Mouse (Mus musculus) heart, postnatal 36 days (tissue): ENCODE results near the gene Eef1akmt2. TPM values are rescaled to one million over a fixed set of nuclear protein-coding genes. Genes with fewer than 3 reads are reported as not detected.

Experiments
- total RNA-seq, 2 experiments: library from RNA; stranded (reverse); gene quantifications; 2 replicates each; pipeline ENCODE4 v1.2.3; 2021

Eef1akmt2 gene
- total RNA-seq, 2 experiments from 2014 or later, result 8.3 to 10.4 TPM

Other genes starting within 250 kb of the Eef1akmt2 start
- 10 to 100 TPM; 14.2 to 15.0 TPM for gene Lhpp, start 242.0 kb downstream of the Eef1akmt2 start, total RNA-seq
- gene Fam53b, start 38.8 kb downstream of the Eef1akmt2 start, total RNA-seq, result 10 to 100 TPM; 22.7 to 25.5 TPM
- gene Abraxas2, start 6.6 kb upstream of the Eef1akmt2 start, total RNA-seq, result 10 to 100 TPM; 18.8 to 23.3 TPM
- gene Zranb1, start 78.5 kb upstream of the Eef1akmt2 start, total RNA-seq, result 10 to 100 TPM; 36.3 to 41.7 TPM